Mouse (Mus musculus) CD4-positive helper T cell, adult 2 months (primary cell): ENCODE measurements around the gene St6gal1.

ENCODE experiments used
- DNase-seq: peaks from one replicate; pipeline ENCODE4 v3.0.0-alpha.2; 2012; ENCODE audit warnings: low read depth, missing footprints, low spot score

Gene St6gal1

GRCm38 (mm10) chr16:23333875-23334551, 109.5 kb downstream of the St6gal1 start:
- no peak for DNase-seq

DNA sequence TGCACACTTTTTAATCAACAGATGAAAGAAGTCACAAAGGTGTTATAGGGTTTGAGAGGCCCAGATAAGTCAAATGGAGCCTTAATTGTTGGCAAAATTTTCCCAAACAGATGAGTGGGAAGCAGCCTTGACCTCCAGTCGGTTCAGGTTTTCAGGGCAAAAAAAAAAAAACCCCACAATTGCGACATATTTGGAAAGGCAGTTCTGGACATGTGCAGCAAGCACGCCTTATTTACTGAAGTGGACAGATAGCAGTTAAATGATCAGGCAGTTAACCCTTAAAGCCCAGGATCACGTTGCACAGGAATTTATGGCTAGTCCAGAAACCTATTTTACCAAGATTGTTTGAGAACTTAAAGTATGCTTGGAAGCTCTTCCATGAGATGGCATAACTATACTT, 112.8 kb downstream of the St6gal1 start:
- no peak for DNase-seq

DNA sequence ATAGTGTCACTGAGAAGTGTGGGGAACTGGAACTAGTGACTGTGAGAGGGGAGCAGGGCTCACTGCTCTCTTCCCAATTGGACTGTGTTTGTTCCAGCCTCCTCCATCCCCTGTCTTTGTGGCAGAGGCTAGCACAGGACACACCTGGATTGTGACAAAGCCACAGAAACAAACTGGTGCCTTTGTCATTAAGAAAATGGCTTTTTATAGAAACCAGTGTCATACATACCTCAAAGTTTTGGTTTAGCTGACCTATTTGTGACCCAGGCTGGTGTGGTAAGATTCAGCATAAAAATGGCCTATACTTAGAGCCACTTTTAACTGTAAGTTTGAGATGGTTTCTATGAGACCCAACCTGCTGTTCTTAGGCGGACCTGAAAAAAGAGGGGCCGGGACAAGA, 116.7 kb downstream of the St6gal1 start:
- DNase-seq: no peak

DNA sequence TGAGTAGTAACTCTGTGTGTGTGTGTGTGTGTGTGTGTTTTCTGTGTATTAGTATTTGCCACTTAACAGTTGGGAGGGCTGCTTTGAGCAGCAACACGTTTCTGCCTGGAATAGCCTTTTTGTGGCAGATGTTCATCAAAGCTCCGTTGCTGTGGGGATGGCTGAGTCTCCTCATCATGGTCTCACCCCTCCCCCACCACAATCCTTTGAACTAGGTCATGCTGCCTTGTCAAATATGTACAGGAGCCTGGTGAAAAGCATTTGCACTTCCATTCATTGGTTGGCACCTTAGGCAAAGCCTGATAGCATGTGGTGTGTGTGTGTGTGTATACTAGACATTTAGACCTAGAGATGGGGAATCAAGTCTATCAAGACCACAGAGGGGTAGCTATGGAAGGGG, 126.3 kb downstream of the St6gal1 start:
- DNase-seq: peak; percentile 41

DNA sequence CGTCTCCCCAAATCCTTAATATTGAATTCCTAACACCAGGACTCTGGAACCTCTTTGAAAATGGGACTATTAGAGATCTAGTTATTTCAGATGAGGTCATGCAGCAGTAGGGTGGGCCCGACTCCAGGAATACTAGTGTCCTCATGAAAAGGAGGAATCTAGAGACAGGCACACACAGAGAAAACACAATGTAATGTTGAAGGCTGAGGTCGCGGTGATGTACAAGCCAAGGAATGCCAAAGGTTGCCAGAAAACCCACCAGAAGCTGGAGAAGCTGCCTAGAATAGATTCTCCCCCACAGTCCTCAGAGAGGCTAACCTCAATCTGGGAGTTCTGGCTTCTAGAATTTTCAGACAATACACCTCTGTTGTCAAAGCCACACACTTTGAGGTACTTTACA, 136.5 kb downstream of the St6gal1 start:
- DNase-seq: no peak

- no peak for DNase-seq
These were observed 137.0 kb downstream of the St6gal1 start for GRCm38 (mm10) chr16:23361434-23361970.

- DNase-seq: no peak
These were observed 139.9 kb downstream of the St6gal1 start for GRCm38 (mm10) chr16:23364328-23364990.

DNA sequence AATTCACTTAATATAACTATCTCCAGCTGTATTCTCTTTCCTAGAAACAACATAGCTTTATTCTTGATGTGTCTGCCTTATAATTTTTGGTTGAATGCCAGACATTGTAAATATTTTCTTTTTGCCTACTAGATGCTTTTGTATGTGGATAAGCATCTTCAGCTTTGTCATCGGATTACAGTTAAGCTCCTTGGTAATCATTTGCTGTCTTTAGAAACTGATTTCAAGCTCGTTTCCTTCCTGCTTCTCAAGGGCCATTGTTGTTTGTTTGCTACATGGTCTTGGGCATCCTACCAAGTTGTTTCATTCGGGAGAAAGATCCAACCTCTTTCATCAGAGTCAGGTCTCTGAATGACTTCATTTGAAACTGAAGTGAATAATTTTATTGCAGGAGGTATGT, 144.6 kb downstream of the St6gal1 start:
- no peak for DNase-seq

GRCm38 (mm10) chr16:23370724-23371123, 146.2 kb downstream of the St6gal1 start:
- DNase-seq: no peak

- DNase-seq: no peak
These were observed 147.8 kb downstream of the St6gal1 start for GRCm38 (mm10) chr16:23372340-23372739.

DNA sequence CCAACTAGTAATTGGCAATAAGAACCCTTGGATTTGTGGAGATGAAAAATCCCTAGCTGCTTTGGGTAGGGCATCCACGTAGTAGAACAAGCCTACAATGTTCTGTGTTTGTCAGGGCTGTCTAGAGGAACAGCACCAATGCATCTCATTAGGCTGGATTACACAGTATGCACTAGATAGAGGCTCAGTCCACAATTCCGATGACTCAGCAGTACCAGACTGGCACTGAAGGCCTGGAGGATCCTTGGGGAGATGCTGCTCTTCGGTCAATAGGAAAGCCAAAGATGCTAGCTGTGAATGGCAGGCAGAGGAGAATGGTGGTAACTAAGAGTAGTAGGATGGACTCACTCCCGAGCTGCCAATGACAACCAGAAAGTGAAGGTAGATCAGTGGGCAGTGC, 149.5 kb downstream of the St6gal1 start:
- no peak for DNase-seq

- peak; percentile 72 for DNase-seq
These were observed 150.4 kb downstream of the St6gal1 start for GRCm38 (mm10) chr16:23374938-23375337.

DNA sequence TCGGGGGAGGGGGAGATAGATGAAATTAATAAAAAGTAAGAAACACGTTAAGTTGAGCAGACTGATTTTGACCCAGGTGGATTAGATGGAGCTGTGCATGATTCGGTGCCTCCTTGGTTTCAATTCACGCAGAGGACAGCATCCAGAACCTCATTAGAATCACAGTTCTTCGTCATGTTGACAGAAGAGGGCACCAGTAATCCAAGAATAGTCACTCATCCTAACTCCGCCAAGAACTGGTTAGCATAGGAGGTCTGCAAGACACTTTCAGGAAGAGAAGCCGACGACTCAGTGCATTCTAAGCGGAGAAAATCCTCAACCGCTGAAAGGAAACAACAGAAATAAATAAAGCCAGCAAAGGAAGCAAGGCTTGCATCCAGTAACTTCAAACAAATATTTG, 151.6 kb downstream of the St6gal1 start:
- no peak for DNase-seq

- DNase-seq: peak; percentile 62
These were observed 155.1 kb downstream of the St6gal1 start for GRCm38 (mm10) chr16:23379536-23380230.

GRCm38 (mm10) chr16:23384304-23384703, 159.8 kb downstream of the St6gal1 start:
- DNase-seq: no peak

DNA sequence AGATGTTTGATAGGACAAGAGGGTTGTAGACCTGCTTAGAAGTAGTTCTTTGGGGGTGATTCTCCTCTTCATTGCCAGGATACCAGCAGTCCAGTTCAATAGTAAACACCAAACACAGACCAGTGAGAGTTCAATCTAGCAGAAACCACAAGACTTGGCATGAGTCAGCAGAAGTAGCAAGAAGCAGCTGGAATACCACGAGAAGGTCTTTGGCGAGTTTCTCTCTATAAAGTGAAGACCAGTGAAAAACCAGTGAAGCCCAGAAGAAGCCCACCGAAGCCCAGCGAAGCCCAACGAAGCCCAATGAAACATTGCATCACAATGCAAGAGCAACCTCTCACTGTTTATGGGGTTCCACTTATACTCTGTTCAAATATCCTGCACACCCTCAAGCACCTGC, 173.4 kb downstream of the St6gal1 start:
- no peak for DNase-seq

DNA sequence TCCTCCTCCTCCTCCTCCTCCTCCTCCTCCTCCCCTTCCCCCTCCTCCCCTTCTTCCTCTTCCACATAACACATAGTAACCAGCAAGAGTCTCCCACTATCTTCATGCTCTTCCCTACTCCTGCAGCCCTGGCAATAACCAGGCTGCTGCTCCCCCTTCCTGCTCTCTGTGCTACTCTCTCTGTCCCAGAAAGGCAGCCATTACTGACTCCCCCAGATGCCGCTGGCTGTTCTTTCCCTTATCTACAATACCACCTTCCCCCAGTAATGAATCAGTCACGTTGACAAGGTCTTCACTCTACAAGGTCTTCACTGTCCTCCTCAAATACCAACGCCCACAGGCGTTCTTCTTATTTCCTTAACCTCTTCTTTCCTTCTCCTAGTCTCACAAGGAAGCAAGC, 176.9 kb downstream of the St6gal1 start:
- no peak for DNase-seq

DNA sequence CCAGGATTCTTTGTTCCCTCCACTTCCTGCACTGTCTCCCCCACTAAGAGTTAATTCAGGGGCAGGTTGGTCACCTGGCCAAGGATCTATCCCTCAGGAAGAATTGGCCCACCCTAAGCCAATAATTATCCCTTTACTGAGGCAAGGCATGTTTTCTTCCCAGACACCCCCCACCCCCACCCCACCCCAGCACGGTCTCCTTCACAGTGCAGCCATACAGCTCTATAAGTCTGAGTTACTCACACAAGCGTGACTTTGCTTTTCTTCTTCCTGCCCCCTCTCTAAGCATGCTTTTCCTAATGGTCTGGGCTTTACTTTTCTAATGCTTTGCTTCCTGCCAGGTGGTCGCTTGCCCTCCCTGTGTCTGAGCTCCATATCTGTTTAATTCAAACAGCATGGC, 177.4 kb downstream of the St6gal1 start:
- no peak for DNase-seq

DNA sequence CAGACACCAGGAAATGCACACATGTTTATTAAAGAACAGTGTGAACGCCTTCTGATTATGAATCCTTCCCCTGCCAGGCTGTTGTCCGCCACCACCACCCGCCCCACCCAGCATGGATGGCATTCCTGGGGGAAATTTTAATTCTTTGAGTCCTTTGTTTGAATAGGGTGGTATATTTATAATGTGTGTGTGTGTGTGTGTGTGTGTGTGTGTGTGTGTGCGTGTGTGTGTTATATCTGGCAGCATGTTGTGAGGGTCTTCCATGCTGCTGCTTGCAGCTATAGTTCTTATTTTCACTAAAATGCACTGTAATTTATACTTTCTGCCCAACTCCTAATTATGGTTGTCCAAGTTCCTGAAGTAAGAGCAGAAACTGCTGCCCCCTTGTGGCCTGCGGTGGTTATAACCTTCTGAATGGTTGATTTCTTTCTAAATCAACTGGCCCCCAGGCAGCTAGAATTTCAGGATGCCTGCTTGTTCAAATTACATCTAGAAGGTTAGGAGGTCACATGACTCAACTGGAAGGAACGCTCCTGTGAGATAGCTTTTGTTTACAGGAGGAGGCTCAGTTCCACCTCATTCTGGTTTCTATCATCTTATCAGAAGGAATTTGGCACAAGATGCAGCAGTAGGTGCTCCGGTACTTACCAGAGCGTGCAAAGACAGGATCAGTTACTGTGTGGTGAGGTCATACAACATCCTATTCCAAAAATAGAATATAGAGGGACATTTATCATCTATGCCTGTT, 178.6 kb downstream of the St6gal1 start:
- peak; percentile 76 for DNase-seq
